Mouse (Mus musculus): Measurements from ENCODE around the gene Espn.

The Espn gene

GRCm38 (mm10) chr4:152097911-152098799 lies 54.0 kb downstream of the Espn start:
- peak; percentile 96 for DNase-seq (ENCODE audit: low read depth, low spot score)

- DNase-seq (ENCODE audit: low read depth, low spot score): no peak
Observed at GRCm38 (mm10) chr4:152096927-152097326, 55.2 kb downstream of the Espn start.

- DNase-seq (ENCODE audit: low read depth, low spot score): peak; percentile 76
Observed at GRCm38 (mm10) chr4:152095937-152096910, 55.9 kb downstream of the Espn start.

- no peak for DNase-seq (ENCODE audit: low read depth, low spot score)
Observed at GRCm38 (mm10) chr4:152094233-152094632, 57.9 kb downstream of the Espn start.

GRCm38 (mm10) chr4:152092751-152093293 lies 59.3 kb downstream of the Espn start:
- DNase-seq (ENCODE audit: low read depth, low spot score): no peak

GRCm38 (mm10) chr4:152090191-152090590 lies 62.0 kb downstream of the Espn start:
- DNase-seq (ENCODE audit: low read depth, low spot score): no peak

GRCm38 (mm10) chr4:152088556-152089120 lies 63.5 kb downstream of the Espn start:
- DNase-seq (ENCODE audit: low read depth, low spot score): no peak

- DNase-seq (ENCODE audit: low read depth, low spot score): peak; percentile 91
Observed at GRCm38 (mm10) chr4:152088133-152088532, 64.0 kb downstream of the Espn start.

- DNase-seq (ENCODE audit: low read depth, low spot score): no peak
Observed at GRCm38 (mm10) chr4:152087211-152088081, 64.7 kb downstream of the Espn start.

- no peak for DNase-seq (ENCODE audit: low read depth, low spot score)
Observed at GRCm38 (mm10) chr4:152086505-152087210, 65.5 kb downstream of the Espn start.

- no peak for DNase-seq (ENCODE audit: low read depth, low spot score)
Observed at GRCm38 (mm10) chr4:152084616-152085015, 67.6 kb downstream of the Espn start.

- DNase-seq (ENCODE audit: low read depth, low spot score): no peak
Observed at GRCm38 (mm10) chr4:152083611-152084220, 68.5 kb downstream of the Espn start.

GRCm38 (mm10) chr4:152079931-152080330 lies 72.2 kb downstream of the Espn start:
- DNase-seq (ENCODE audit: low read depth, low spot score): no peak

- peak; percentile 72 for DNase-seq (ENCODE audit: low read depth, low spot score)
Observed at GRCm38 (mm10) chr4:152079261-152079660, 72.9 kb downstream of the Espn start.

GRCm38 (mm10) chr4:152078105-152078530 lies 74.1 kb downstream of the Espn start:
- DNase-seq (ENCODE audit: low read depth, low spot score): no peak

- no peak for DNase-seq (ENCODE audit: low read depth, low spot score)
Observed at GRCm38 (mm10) chr4:152077191-152077590, 75.0 kb downstream of the Espn start.

GRCm38 (mm10) chr4:152074548-152074947 lies 77.6 kb downstream of the Espn start:
- peak; percentile 65 for DNase-seq (ENCODE audit: low read depth, low spot score)

GRCm38 (mm10) chr4:152073715-152074114 lies 78.5 kb downstream of the Espn start:
- DNase-seq (ENCODE audit: low read depth, low spot score): no peak

GRCm38 (mm10) chr4:152072655-152073054 lies 79.5 kb downstream of the Espn start:
- DNase-seq (ENCODE audit: low read depth, low spot score): no peak

Data from ES-CJ7 (cell line).